Mouse (Mus musculus): Measurements from ENCODE around the gene Zfp428. TPM values are rescaled to one million over a fixed set of nuclear protein-coding genes. Genes with fewer than 3 reads are reported as not detected.

The Zfp428 gene
- total RNA-seq (2021), result 10 to 100 TPM; 17.3 to 18.5 TPM

GRCm38 (mm10) chr7:24506838-24507725, at the start of gene Zfp428:
Gene Zfp428 (plus strand): TSS chr7:24507006.
- DNase-seq, result peak; percentile 89

- DNase-seq, result no peak
These were observed 49.0 kb upstream of the Zfp428 start for GRCm38 (mm10) chr7:24457726-24458370.

- no peak for DNase-seq
These were observed 47.4 kb upstream of the Zfp428 start for GRCm38 (mm10) chr7:24459440-24459839.

DNA sequence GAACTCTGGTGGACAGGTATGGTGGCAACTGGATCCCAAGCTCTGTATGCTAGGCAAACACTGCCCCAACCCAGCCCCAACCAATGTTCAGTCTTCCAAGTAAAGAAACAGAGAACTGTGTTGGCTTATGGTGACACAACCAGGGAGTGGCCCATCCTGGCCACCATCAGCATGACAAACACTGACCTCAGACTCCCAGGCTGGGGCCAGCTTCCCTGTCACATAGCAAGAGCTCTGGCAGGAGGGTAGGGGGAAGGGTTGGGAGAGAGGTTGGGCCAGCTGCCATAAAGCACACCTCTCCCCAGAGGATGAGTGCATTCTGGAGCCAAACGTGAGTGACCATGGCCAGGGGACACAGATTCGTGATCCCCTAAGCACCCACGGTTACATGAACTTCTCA, 47.0 kb upstream of the Zfp428 start:
- peak; percentile 57 for DNase-seq

GRCm38 (mm10) chr7:24461376-24462051, 45.3 kb upstream of the Zfp428 start:
- DNase-seq, result peak; percentile 30

DNA sequence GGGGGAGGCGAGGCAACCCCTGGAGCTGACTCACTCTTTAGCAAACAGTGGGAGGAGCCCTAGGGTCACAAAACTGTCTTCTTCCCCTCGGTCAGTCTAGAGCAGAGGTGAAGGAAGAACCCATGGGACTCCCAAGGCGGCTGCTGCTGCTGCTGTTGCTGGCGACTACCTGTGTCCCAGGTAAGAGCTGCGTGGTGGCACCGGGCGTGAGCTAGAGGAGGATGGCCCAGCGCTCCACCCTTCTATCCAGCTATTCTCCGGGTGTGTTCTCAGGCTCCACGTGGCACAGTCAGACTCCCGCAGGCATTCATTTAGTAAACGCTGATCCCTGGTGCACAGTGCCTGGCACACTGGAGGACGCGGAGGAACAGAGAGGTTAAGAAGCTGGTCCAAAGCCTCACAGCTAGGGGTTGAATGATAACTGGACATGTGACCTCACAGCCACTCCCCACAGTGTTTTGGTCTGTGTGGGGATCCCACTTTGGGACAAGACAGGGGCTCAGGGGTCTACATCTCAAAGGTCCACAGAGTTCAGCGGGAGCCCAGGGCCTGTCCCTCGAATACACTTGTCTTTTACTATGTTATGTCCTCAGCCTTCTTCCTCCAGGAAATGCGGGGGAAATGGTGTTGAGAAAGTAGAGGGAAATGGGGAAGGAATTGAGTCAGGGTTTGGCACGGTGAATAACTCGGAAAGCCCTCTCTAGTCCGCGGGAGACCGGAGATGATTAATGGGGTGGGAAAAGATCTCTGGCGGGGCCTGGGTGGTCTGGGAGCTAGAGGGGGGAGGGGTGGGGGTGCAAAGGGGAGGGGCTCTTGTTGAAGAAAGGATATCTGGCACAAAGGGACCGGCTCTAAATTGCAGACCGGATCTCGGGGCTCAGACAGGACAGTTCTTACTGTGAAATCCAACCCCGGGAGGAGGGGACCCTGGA, 44.2 kb upstream of the Zfp428 start, which contains the start of gene Plaur:
Gene Plaur (plus strand): TSS at position 97 of the 932 bp plus-strand sequence.
- DNase-seq, result peak; percentile 53

DNA sequence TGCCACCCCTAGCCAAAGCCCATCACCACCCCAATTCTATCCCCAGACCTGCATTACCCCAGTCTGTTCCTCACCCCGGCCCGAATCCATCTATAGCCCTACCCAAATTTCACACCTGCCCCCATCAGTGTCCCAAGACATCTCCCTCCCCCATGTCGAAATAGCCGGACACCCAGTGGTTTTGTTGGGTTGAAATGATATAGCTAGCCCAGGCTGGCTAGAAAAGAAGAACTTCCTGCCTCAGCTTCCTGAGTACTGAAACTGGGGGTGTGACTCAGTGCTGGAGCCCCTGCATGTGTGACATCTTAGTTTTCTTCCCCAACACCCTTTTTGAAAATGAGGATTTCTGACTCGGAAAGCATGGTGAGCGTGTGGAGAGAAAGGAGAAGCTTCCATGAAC, 40.0 kb upstream of the Zfp428 start:
- no peak for DNase-seq

DNA sequence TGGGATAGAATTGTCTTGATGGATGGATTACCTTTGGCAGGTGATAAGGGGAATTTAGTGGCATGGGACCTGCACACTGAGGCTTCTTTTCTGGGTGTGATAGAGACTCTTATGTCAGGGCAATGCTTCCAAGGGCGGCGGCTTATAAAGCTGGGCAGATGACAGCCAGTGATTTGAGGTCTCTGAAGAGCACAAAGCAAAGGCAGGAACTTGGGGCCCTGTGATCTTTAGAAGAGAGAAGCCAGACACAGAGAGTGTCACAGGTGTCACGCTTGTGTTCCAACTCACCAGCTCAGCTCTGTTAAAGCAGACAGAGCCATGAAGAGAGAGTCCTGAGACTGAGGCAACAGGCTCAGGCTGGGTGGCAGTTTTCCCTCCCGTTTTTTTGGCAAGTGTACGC, 38.9 kb upstream of the Zfp428 start:
- DNase-seq, result no peak

DNA sequence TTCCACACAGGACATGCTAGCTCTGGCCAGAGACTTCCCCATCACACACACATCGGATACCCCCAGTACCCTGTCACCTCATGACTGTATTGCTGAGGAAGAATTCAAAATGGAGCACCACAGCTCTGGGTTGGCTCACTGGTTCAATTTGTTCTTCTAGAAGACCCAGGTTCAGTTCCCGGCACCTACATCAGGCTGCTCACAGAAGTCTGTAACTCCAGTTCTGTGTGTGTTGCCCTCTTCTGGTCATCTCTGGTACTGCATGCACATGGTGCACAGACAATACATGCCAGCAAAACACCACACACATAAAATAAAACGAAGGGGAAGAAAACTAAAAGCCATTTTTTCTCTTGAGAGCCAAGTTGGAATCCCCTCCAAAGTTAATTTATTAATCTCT, 37.7 kb upstream of the Zfp428 start:
- peak; percentile 36 for DNase-seq

DNA sequence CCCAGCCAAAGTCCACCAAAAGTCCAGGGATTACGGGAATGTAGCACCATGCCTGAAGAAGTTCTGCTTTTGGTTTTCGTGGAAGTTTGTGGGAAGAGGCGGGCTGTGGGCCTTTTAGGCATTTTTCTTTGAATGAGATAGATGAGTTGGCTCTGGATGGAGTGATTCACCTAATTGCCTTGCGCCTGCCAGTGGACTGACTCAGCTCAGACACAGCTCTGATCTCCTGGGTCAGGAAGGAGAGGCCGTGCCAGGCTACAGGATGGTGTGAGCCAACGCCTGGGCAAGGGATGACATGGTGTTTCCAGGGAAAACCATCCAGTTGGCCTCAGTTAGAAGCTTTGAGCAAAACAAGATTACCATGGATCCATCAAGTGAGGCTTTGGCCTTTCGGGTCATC, 36.5 kb upstream of the Zfp428 start:
- DNase-seq, result no peak

GRCm38 (mm10) chr7:24472442-24472841, 34.4 kb upstream of the Zfp428 start:
- DNase-seq, result no peak

DNA sequence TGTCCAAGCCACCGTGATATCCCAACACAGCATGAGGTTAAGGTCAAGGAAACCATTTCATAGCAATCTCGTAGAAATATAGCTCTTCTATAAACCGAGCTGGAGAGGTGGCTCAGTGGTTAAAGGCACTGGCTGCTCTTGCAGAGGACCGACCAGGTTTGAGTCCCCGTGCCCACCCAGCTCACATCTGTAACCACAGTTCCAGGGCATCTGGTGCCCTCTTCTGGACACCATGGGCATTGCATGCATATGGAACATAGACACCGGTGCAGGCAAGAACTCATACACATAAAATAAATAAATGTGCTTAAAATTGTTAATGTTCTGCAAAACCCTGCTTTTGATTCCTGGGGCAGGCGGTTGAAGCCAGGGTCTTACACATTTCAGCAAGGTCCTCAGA, 33.9 kb upstream of the Zfp428 start:
- peak; percentile 48 for DNase-seq

DNA sequence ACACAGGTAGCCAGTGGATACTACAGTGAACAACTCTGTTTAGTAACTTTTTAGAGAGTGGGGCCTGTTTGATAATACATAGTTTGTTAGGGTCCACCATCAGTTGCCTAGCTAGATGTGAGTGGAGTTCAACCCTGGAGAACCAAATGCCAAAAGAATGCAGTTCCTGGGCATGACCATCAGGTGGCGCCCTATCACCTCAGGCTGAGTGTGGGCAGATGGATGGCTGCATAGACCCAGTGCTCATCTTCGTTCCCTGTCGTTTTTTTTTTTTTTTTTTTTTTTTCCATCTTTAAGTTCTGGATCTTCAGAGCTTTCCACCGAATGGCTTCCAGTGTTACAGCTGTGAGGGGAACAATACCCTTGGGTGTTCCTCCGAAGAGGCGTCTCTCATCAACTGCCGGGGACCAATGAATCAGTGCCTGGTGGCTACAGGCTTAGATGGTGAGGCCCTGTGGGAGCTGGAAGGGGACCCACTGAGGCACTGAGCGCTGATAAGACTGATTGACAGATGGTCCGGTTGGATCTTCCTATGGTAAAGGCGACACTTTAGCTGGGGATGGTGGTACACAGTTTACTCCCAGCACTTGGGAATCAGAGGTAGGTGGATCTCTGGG, 32.8 kb upstream of the Zfp428 start:
- peak; percentile 80 for DNase-seq

DNA sequence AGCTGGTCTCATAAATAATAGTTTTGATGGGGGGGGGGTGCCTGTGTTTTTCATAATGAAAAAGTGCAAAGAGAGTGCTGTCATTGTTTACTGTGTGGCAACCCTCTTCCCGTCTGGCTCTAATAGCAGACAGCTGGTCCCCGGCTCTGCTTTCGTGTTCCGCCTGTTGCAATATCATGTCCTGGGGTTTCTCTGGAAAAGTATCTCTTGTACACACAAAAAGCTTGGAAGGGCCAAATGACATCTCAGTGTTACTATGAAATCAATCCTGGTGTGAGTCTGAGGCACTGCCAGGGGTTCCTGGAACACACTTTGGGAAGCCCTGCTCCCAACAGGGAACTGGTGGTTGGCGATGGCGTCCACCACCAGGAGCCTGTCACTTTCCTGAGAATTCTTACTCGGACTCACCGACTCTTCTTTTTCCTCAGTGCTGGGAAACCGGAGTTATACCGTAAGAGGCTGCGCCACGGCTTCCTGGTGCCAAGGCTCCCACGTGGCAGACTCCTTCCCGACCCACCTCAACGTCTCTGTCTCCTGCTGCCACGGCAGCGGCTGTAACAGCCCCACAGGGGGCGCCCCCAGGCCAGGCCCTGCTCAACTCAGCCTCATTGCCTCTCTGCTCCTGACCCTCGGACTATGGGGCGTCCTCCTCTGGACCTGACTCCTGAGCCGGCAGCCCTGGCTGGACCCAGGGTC, 31.8 kb upstream of the Zfp428 start:
- no peak for DNase-seq

GRCm38 (mm10) chr7:24476338-24476737, 30.5 kb upstream of the Zfp428 start:
- no peak for DNase-seq

DNA sequence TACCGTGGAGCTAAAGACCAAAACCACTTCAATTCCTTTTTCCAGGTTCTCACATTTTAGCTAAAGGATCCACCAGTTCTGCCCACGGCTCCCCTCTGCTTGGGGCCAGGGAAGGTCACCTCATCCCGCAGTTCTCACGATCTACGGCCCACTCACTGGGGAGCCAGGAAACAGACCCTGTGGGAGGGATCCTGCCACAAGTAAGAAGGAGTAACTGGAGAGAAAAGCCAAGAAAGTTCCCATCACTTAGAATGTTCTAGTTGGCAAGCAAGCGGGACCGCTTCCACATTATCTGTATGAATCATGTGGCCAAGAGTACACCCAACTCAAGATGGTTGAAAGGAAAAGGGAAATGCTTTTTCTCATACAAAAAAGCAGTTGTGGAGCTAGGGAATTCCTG, 29.9 kb upstream of the Zfp428 start:
- DNase-seq, result no peak

- no peak for DNase-seq
These were observed 27.9 kb upstream of the Zfp428 start for GRCm38 (mm10) chr7:24478911-24479310.

GRCm38 (mm10) chr7:24479685-24480084, 27.1 kb upstream of the Zfp428 start:
- DNase-seq, result no peak

- DNase-seq, result no peak
These were observed 26.5 kb upstream of the Zfp428 start for GRCm38 (mm10) chr7:24480121-24480941.

DNA sequence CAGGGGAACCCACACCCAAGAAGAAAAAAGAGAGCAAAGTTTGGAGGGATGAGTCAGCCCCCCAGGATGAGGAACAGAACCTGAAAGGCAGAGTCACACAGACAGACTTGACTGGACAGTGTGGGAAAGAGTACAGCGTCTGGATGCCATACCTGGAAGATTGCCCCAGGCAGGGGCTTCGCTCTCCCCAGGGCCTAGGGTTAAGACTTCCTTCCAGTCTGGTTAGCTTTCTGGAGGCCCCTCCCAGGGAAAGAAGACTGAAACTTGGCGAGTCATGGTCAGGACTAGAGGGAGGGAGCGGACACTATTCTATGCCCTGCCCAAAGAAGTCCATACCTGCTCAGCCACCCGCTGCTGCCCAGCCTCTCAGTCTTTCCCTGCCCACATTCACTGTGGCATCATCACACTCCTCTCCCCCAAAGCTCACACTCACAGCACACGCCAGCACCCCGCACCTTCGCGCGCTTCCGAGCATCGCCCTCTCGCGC, 25.8 kb upstream of the Zfp428 start:
- DNase-seq, result no peak

Measured in heart, postnatal 4 days (tissue).